Mouse (Mus musculus): ENCODE data around the gene Tmc3. TPM values are rescaled to one million over a fixed set of nuclear protein-coding genes. Genes with fewer than 3 reads are reported as not detected.

Gene Tmc3
- polyA plus RNA-seq, 2 experiments: 0.17 to 0.18 TPM

- 25% methylated on average over 5 of the region's 5 CpGs for WGBS (ENCODE audit: insufficient replicate concordance)
- Histone ChIP-seq H3K4me1 (replicated peaks; ENCODE audit: control insufficient read depth in 2 of 2, insufficient read depth in 2 of 2, low read length in 1 of 2) (no peaks in the 10 kb centered on the region), H3K36me3 (replicated peaks; ENCODE audit: control insufficient read depth, insufficient read depth, low read depth) (no peaks in the 10 kb centered on the region), H3K4me2 (ENCODE audit: low read depth) (no peak overlapping the region), H3K4me3 (ENCODE audit: insufficient read depth in 1 of 2, low read depth in 2 of 2, low read length in 2 of 2) (no peak overlapping the region), H3K27ac (no peak overlapping the region), H3K9me3 (ENCODE audit: control insufficient read depth, low read length) (no peaks in the 10 kb centered on the region), H3K27me3 (ENCODE audit: control insufficient read depth, insufficient read depth, low read length) (no peaks in the 10 kb centered on the region), H3K9ac (replicated peaks) (no peak overlapping the region)
- no peak for DNase-seq (ENCODE audit: low read depth in 3 of 3, low spot score in 3 of 3)
- TF ChIP-seq EP300 (IDR thresholded peaks at IDR 0.05; ENCODE audit: low read depth) (no peak), CTCF (IDR thresholded peaks at IDR 0.05; ENCODE audit: low read depth) (no peak)
- ATAC-seq (ENCODE audit: insufficient read depth): no peak
Observed at GRCm38 (mm10) chr7:83650638-83651037, 65.9 kb downstream of the Tmc3 start.

- no peak for DNase-seq (ENCODE audit: low read depth in 3 of 3, low spot score in 3 of 3)
- Histone ChIP-seq H3K4me3 (ENCODE audit: insufficient read depth in 1 of 2, low read depth in 2 of 2, low read length in 2 of 2) (no peak overlapping the region), H3K4me2 (ENCODE audit: low read depth) (no peak overlapping the region), H3K4me1 (replicated peaks; ENCODE audit: control insufficient read depth in 2 of 2, insufficient read depth in 2 of 2, low read length in 1 of 2) (no peaks in the 10 kb centered on the region), H3K36me3 (replicated peaks; ENCODE audit: control insufficient read depth, insufficient read depth, low read depth) (no peaks in the 10 kb centered on the region), H3K27ac (no peak overlapping the region), H3K27me3 (ENCODE audit: control insufficient read depth, insufficient read depth, low read length) (no peaks in the 10 kb centered on the region), H3K9me3 (ENCODE audit: control insufficient read depth, low read length) (no peaks in the 10 kb centered on the region), H3K9ac (replicated peaks) (no peak overlapping the region)
- ATAC-seq (ENCODE audit: insufficient read depth): no peak
- no peak for TF ChIP-seq EP300 (IDR thresholded peaks at IDR 0.05; ENCODE audit: low read depth)
- TF ChIP-seq CTCF (IDR thresholded peaks at IDR 0.05; ENCODE audit: low read depth): no peak
- WGBS (ENCODE audit: insufficient replicate concordance): 65% methylated on average over 5 of the region's 5 CpGs
Observed at GRCm38 (mm10) chr7:83652498-83652897, 67.8 kb downstream of the Tmc3 start.

- no peak for DNase-seq (ENCODE audit: low read depth in 3 of 3, low spot score in 3 of 3)
- Histone ChIP-seq H3K9ac (replicated peaks) (no peak overlapping the region), H3K4me1 (replicated peaks; ENCODE audit: control insufficient read depth in 2 of 2, insufficient read depth in 2 of 2, low read length in 1 of 2) (no peaks in the 10 kb centered on the region), H3K27ac (no peak overlapping the region), H3K27me3 (ENCODE audit: control insufficient read depth, insufficient read depth, low read length) (no peaks in the 10 kb centered on the region), H3K9me3 (ENCODE audit: control insufficient read depth, low read length) (no peaks in the 10 kb centered on the region), H3K4me2 (ENCODE audit: low read depth) (peak overlapping the region; percentile 18), H3K36me3 (replicated peaks; ENCODE audit: control insufficient read depth, insufficient read depth, low read depth) (no peaks in the 10 kb centered on the region), H3K4me3 (ENCODE audit: insufficient read depth in 1 of 2, low read depth in 2 of 2, low read length in 2 of 2) (0 out of 4 replicates have a peak overlapping the region, but pooled peaks of 1 of the 2 experiments have one; percentile 21)
- ATAC-seq (ENCODE audit: insufficient read depth): no peak
- TF ChIP-seq EP300 (IDR thresholded peaks at IDR 0.05; ENCODE audit: low read depth) (no peak), CTCF (IDR thresholded peaks at IDR 0.05; ENCODE audit: low read depth) (no peak)
- 24% methylated on average over 2 of the region's 2 CpGs for WGBS (ENCODE audit: insufficient replicate concordance)
Observed at GRCm38 (mm10) chr7:83653605-83654051, 68.9 kb downstream of the Tmc3 start.

- no peak overlapping the region for H3K27ac ChIP-seq
- peak overlapping the region; percentile 28 for H3K4me2 ChIP-seq (ENCODE audit: low read depth)
Observed at GRCm38 (mm10) chr7:83654196-83654595, 69.5 kb downstream of the Tmc3 start.

GRCm38 (mm10) chr7:83654938-83655630, 70.4 kb downstream of the Tmc3 start:
- WGBS (ENCODE audit: insufficient replicate concordance): 12% methylated on average over 5 of the region's 5 CpGs
- Histone ChIP-seq H3K36me3 (replicated peaks; ENCODE audit: control insufficient read depth, insufficient read depth, low read depth) (no peaks in the 10 kb centered on the region), H3K4me2 (ENCODE audit: low read depth) (peak overlapping the region; percentile 28), H3K27ac (no peak overlapping the region), H3K9me3 (ENCODE audit: control insufficient read depth, low read length) (no peaks in the 10 kb centered on the region), H3K27me3 (ENCODE audit: control insufficient read depth, insufficient read depth, low read length) (no peaks in the 10 kb centered on the region), H3K9ac (replicated peaks) (no peak overlapping the region), H3K4me3 (ENCODE audit: insufficient read depth in 1 of 2, low read depth in 2 of 2, low read length in 2 of 2) (peak overlapping the region; percentile 34 to 51), H3K4me1 (replicated peaks; ENCODE audit: control insufficient read depth in 2 of 2, insufficient read depth in 2 of 2, low read length in 1 of 2) (no peaks in the 10 kb centered on the region)
- DNase-seq (ENCODE audit: low read depth in 3 of 3, low spot score in 3 of 3) (no peak), ATAC-seq (ENCODE audit: insufficient read depth) (peak; percentile 41; the same call in 1 of the 2 replicates)
- TF ChIP-seq CTCF (IDR thresholded peaks at IDR 0.05; ENCODE audit: low read depth): no peak
- peak; percentile 25; the same call in 1 of the 2 replicates for TF ChIP-seq EP300 (IDR thresholded peaks at IDR 0.05; ENCODE audit: low read depth)

More at GRCm38 (mm10) chr7:83654196-83654595, 69.5 kb downstream of the Tmc3 start:
- 28% methylated on average over 2 of the region's 2 CpGs for WGBS (ENCODE audit: insufficient replicate concordance)
- Histone ChIP-seq H3K4me1 (replicated peaks; ENCODE audit: control insufficient read depth in 2 of 2, insufficient read depth in 2 of 2, low read length in 1 of 2) (no peaks in the 10 kb centered on the region), H3K36me3 (replicated peaks; ENCODE audit: control insufficient read depth, insufficient read depth, low read depth) (no peaks in the 10 kb centered on the region), H3K9me3 (ENCODE audit: control insufficient read depth, low read length) (no peaks in the 10 kb centered on the region), H3K9ac (replicated peaks) (no peak overlapping the region), H3K4me3 (ENCODE audit: insufficient read depth in 1 of 2, low read depth in 2 of 2, low read length in 2 of 2) (peak overlapping the region in 1 of 2 experiments; percentile 19; a peak in 1 of 4 replicates), H3K27me3 (ENCODE audit: control insufficient read depth, insufficient read depth, low read length) (no peaks in the 10 kb centered on the region)
- ATAC-seq (ENCODE audit: insufficient read depth) (no peak), DNase-seq (ENCODE audit: low read depth in 3 of 3, low spot score in 3 of 3) (no peak)
- TF ChIP-seq EP300 (IDR thresholded peaks at IDR 0.05; ENCODE audit: low read depth) (no peak), CTCF (IDR thresholded peaks at IDR 0.05; ENCODE audit: low read depth) (no peak)

Measured in liver, embryonic 14.5 days (tissue).